Mouse (Mus musculus) heart, adult 2 months (tissue): Measurements from ENCODE around the gene Asap2.

ENCODE experiments used
- CTCF ChIP-seq: fragments of 200-600 bp; IDR thresholded peaks from 2 replicates; pipeline ENCODE4 v1.8.1; 2022; ENCODE audit warnings: antibody characterized with exemption, mild to moderate bottlenecking, moderate library complexity
- EP300 ChIP-seq: fragments of 200-500 bp; IDR thresholded peaks from 2 replicates; pipeline ENCODE4 v1.6.1; 2011; ENCODE audit warnings: low read depth, low read length, control low read depth; ENCODE audit not compliant: insufficient read depth
- POLR2A ChIP-seq: fragments of 200-500 bp; IDR thresholded peaks from 2 replicates; pipeline ENCODE4 v1.6.1; 2011; ENCODE audit warnings: mild to moderate bottlenecking, low read depth, low read length, control low read depth; ENCODE audit not compliant: insufficient read depth

GRCm38 (mm10) chr12:21312201-21312600, 321.9 kb downstream of the Asap2 start:
- no peak for TF ChIP-seq POLR2A
- no peak for TF ChIP-seq CTCF
- no peak for TF ChIP-seq EP300
